Mouse (Mus musculus): ENCODE results near the gene Cdh24. TPM values are rescaled to one million over a fixed set of nuclear protein-coding genes. Genes with fewer than 3 reads are reported as not detected.

Cdh24 gene
- 0.61 and 1.0 TPM in 2 replicates for polyA plus RNA-seq (2016; fragmentation: Nextera tagmentation; extraction: Ambion mirVana)

DNA sequence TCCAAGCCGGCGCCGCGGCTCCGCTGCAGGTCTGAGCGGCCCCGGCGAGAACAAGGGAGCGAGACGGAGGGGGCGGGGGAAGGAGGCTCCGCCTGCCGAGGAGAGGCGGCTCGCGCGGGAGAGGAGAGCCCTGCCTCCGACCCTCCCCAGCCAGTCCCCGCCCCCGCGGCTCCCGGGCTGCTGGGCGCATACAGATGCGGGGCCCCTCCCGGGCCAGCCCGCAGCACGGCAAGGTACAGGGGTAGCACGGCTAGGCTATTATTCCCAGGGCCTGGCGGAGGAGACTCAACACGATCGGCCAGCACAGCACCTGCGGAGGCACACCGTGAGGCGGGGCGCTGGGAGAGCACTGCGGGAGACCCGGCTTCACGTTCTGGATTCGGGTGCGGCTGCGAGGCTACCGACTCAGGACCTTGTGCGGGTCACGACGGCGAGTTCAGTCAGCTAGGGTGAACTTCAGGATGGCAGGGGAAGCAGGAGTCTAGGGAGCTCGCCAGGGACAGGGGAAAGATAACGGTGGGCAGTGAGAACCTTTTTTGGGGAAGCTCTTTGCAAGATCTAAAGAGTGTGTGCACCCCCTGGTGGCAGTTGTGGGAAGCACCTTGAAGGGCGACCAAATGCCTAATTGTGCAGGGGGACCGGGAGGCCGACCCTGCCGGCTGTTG, at the start of gene Cdh24:
Gene Cdh24, minus strand, starts transcription at position 60 of the 665 bp plus-strand sequence.
- H3K9me3 ChIP-seq (replicated peaks): no peaks in the 10 kb centered on the region
- peak within 1 kb of the TSS; percentile 100 for H3K4me2 ChIP-seq
- peak within 1 kb of the TSS; percentile 80 for H3K9ac ChIP-seq
- peaks cover 20% of the 10 kb centered on the region for H3K4me1 ChIP-seq
- H3K27ac ChIP-seq: peak within 1 kb of the TSS; percentile 75
- under 1% methylated on average over 51 of the region's 52 CpGs for WGBS (ENCODE audit: insufficient replicate concordance)
- peak; percentile 93 for ATAC-seq
- peaks cover 25% of the 10 kb centered on the region for H3K27me3 ChIP-seq (replicated peaks)
- peak within 1 kb of the TSS; percentile 71 for H3K4me3 ChIP-seq
- peaks cover 49% of the 10 kb centered on the region for H3K36me3 ChIP-seq

DNA sequence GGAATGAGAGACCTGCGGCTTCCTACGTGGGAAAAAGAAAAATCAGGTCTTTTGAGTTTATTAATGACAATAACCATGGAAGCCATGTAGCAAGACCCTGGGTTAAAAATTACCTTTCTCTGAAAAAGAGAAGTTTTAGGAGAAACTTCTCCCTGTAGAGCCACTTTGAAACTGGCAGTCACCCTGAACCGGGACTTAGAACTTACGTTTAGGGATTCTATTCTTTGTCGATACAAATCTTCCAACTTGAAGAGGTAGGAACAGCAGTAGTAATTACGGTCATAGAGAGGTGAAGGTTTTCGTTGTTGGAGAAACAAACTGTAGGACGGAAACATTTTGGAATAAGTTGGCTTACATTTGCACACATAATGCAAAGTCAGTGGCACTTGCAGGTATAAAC, 46.1 kb upstream of the Cdh24 start:
- Histone ChIP-seq H3K4me1 (peaks cover 43% of the 10 kb centered on the region), H3K36me3 (peaks cover 50% of the 10 kb centered on the region), H3K4me3 (peak overlapping the region; percentile 81), H3K27ac (peak overlapping the region; percentile 99), H3K9ac (peak overlapping the region; percentile 88), H3K27me3 (replicated peaks) (no peaks in the 10 kb centered on the region), H3K4me2 (peak overlapping the region; percentile 82), H3K9me3 (replicated peaks) (no peaks in the 10 kb centered on the region)
- no peak for ATAC-seq
- WGBS (ENCODE audit: insufficient replicate concordance): 3% methylated on average over 8 of the region's 8 CpGs

DNA sequence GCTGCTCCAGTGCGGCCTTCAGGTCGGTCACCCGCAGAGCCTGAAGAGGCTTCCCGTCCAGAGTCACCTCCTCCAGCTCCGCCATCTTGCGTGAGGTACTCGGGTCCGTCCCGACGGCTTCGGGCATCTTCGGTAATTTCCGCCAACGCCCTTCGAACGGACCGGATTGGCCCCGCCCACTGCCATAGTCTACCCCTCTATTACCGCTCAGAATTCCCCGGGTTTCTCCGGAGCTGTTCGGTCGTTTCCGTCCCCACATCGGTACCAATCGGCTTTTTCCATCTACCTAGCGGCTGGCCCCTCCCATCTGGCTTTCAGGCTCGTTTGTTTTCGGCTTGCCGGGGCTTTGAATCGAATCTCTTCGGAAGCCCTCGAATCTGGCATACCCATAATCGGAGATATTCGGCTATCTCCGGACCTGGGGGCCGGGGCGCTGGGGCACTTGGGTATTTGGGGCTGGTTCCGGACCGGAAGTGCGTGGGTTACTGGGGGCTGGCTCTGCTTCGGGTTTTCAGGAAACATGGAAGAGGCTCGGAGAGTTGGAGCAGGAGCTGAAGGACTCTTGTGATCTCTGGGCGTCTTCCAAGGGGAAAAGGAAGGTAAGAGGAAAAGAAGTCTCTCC, 45.5 kb upstream of the Cdh24 start, which contains the start of gene Acin1:
Gene Acin1, minus strand, starts transcription at position 410 of the 622 bp plus-strand sequence.
- peaks cover 56% of the 10 kb centered on the region for H3K36me3 ChIP-seq
- peak within 1 kb of the TSS; percentile 88 for H3K9ac ChIP-seq
- H3K4me3 ChIP-seq: peak within 1 kb of the TSS; percentile 81
- H3K9me3 ChIP-seq (replicated peaks): no peaks in the 10 kb centered on the region
- H3K4me2 ChIP-seq: peak within 1 kb of the TSS; percentile 82
- H3K4me1 ChIP-seq: peaks cover 49% of the 10 kb centered on the region
- H3K27ac ChIP-seq: peak within 1 kb of the TSS; percentile 99
- under 1% methylated on average over 44 of the region's 44 CpGs for WGBS (ENCODE audit: insufficient replicate concordance)
- no peaks in the 10 kb centered on the region for H3K27me3 ChIP-seq (replicated peaks)
- peak; percentile 92 for ATAC-seq

DNA sequence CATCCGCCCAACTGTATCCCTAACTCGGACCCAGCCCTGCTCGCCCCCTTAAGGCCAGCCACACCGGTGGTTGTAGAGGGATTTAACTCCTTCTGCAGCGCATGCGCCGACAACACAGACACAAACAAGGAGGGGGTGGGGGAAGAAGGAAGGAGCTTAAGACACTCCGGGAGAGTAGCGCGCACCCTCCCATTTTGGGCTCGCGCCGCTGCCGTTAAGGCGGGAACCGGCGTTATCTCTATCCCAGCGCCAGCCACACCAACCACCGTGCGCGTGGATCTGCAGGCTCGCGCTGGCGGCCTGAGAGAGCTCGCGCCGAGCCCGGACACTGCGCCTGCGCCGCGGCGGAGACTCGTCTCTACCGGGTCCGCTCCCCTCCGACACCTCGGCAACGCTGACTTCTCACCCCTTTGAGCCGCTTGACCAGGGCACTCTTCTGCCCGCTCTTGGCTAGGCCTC, 44.9 kb upstream of the Cdh24 start, which contains the start of gene 1700123O20Rik:
Gene 1700123O20Rik, plus strand, starts transcription at position 154 of the 459 bp plus-strand sequence.
- under 1% methylated on average over 41 of the region's 41 CpGs for WGBS (ENCODE audit: insufficient replicate concordance)
- H3K36me3 ChIP-seq: peaks cover 59% of the 10 kb centered on the region

DNA sequence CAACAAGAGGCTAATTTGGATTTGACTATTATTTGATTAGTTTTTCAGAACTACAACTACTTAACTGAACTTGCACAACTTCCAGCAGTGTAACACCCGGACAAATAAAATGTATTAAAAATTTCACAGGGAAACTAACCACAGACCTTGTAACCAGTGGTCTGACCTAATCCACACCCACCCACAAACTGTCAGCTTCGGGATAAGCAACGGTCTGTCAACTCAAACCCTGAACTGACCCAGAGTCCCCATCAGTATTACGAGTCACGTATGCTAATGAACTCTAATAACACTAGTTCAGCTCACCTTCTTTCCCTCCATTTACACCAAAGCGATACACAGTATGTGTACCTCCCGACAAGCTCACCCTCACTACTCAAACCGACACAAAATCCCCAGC, 44.3 kb upstream of the Cdh24 start:
- Histone ChIP-seq H3K27ac (peak overlapping the region; percentile 99), H3K27me3 (replicated peaks) (no peaks in the 10 kb centered on the region), H3K4me2 (peak overlapping the region; percentile 82), H3K36me3 (peaks cover 57% of the 10 kb centered on the region), H3K9me3 (replicated peaks) (no peaks in the 10 kb centered on the region), H3K4me1 (peaks cover 49% of the 10 kb centered on the region), H3K9ac (peak overlapping the region; percentile 88), H3K4me3 (peak overlapping the region; percentile 81)
- peak; percentile 6 for ATAC-seq
- 7% methylated on average over 8 of the region's 8 CpGs for WGBS (ENCODE audit: insufficient replicate concordance)

More for the DNA sequence above, 44.9 kb upstream of the Cdh24 start, which contains the start of gene 1700123O20Rik:
- no peaks in the 10 kb centered on the region for H3K9me3 ChIP-seq (replicated peaks)
- peak within 1 kb of the TSS; percentile 99 for H3K27ac ChIP-seq
- peaks cover 49% of the 10 kb centered on the region for H3K4me1 ChIP-seq
- H3K4me3 ChIP-seq: peak within 1 kb of the TSS; percentile 81
- peak; percentile 85 for ATAC-seq
- H3K4me2 ChIP-seq: peak within 1 kb of the TSS; percentile 82
- H3K9ac ChIP-seq: peak within 1 kb of the TSS; percentile 88
- no peaks in the 10 kb centered on the region for H3K27me3 ChIP-seq (replicated peaks)

DNA sequence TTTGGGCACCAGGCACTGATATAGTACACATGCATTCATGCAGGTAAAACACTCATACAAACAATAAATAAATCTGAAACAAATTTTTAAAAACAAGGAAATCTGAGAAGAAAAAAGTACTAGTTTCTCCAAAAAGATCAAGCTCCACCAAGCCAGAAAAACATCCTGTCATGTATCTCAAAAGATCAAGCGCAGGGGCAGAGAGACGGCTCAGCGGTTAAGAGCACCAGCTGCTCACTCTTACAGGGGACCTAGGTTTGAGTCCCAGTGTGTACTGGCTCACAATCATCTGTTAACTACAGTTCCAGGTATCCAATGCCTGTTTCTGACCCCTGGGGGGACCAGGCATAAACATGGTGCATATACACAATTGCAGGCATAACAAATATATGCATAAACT, 41.2 kb upstream of the Cdh24 start:
- Histone ChIP-seq H3K4me2 (no peak overlapping the region), H3K27ac (no peak overlapping the region), H3K27me3 (replicated peaks) (no peaks in the 10 kb centered on the region), H3K4me3 (no peak overlapping the region), H3K9me3 (replicated peaks) (no peaks in the 10 kb centered on the region), H3K9ac (no peak overlapping the region), H3K36me3 (peaks cover 62% of the 10 kb centered on the region), H3K4me1 (peaks cover 33% of the 10 kb centered on the region)
- WGBS (ENCODE audit: insufficient replicate concordance): 84% methylated on average over 3 of the region's 3 CpGs
- no peak for ATAC-seq

DNA sequence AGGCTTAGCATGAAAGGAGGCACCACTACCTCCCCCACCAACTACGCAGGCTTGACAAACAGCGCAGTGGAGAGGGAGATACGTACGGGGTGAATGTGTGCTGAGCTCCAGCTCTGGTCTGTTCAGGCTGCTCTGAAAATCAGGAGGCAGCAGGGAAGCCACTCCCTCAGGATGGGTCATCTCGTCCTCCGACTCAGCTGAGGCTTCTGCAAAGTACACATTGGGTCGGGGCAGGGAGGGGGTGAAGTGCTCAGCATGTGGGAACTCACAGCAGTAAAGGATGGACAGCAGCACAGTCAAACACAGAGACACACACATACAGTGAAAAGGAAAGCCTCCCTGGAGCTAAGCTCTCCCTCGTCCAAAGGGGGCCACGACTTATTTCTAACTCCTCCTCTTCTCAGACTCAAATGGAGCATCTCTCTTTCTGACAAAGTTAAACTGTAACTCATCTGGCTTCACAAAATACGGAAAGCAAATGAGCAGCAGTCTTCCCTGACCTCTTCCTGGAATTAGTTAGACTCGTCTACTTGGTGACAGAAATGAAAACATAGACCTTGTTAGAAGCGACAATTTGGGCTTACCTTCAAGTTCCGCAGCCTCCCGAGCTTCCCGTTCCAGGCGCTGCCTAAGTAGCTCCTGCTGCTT, 37.6 kb upstream of the Cdh24 start:
- Histone ChIP-seq H3K36me3 (peaks cover 92% of the 10 kb centered on the region), H3K27me3 (replicated peaks) (no peaks in the 10 kb centered on the region), H3K4me2 (no peak overlapping the region), H3K9me3 (replicated peaks) (no peaks in the 10 kb centered on the region), H3K27ac (no peak overlapping the region), H3K4me3 (no peak overlapping the region), H3K9ac (no peak overlapping the region), H3K4me1 (peaks cover 21% of the 10 kb centered on the region)
- ATAC-seq: peak; percentile 65; the same call in 1 of the 2 replicates
- WGBS (ENCODE audit: insufficient replicate concordance): 86% methylated on average over 16 of the region's 16 CpGs

DNA sequence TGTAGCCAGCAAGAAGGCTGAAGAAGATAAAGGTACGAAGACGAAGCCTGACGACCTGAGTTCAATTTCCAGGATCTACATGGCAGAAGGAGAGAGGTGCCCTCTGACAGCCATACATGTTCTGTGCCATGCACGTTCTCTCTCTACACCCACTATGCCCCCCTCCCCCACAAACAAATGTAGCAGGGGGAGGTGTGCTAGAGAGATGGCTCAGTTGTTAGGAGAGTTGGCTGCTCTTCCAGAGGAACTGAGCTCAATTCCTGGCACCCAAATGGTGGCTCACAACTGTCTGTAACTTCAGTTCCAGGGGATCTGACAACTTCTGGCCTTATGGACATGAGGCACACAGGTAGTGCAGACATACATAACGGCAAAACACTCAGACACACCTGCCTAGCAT, 35.1 kb upstream of the Cdh24 start:
- Histone ChIP-seq H3K9ac (no peak overlapping the region), H3K4me1 (no peaks in the 10 kb centered on the region), H3K9me3 (replicated peaks) (no peaks in the 10 kb centered on the region), H3K36me3 (peaks cover 91% of the 10 kb centered on the region), H3K27me3 (replicated peaks) (no peaks in the 10 kb centered on the region), H3K4me2 (no peak overlapping the region), H3K27ac (no peak overlapping the region), H3K4me3 (no peak overlapping the region)
- WGBS (ENCODE audit: insufficient replicate concordance): 83% methylated on average over 5 of the region's 5 CpGs
- ATAC-seq: no peak

DNA sequence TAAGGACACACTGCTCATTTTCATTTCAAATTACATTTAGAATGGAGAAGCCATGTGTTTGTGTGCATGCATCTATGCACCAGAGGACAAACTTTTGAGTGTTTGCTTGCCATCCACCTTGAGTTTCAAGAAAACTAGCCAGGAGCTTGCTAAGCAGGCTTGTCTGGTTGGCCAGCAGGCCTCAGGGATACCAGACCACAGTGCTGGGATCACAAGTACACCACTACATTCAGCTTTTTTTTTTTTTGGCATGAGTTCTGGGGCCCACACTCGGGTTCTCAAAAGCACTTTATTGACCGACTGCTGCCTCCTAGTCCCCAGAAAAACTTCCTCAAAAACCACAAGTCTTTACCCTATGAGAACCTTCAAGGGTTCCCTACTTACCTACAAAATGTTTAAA, 33.2 kb upstream of the Cdh24 start:
- Histone ChIP-seq H3K9ac (no peak overlapping the region), H3K4me2 (no peak overlapping the region), H3K36me3 (peaks cover 88% of the 10 kb centered on the region), H3K27ac (no peak overlapping the region), H3K4me3 (no peak overlapping the region), H3K9me3 (replicated peaks) (no peaks in the 10 kb centered on the region), H3K27me3 (replicated peaks) (no peaks in the 10 kb centered on the region), H3K4me1 (no peaks in the 10 kb centered on the region)
- WGBS (ENCODE audit: insufficient replicate concordance): 58% methylated on average over 2 of the region's 2 CpGs
- no peak for ATAC-seq

DNA sequence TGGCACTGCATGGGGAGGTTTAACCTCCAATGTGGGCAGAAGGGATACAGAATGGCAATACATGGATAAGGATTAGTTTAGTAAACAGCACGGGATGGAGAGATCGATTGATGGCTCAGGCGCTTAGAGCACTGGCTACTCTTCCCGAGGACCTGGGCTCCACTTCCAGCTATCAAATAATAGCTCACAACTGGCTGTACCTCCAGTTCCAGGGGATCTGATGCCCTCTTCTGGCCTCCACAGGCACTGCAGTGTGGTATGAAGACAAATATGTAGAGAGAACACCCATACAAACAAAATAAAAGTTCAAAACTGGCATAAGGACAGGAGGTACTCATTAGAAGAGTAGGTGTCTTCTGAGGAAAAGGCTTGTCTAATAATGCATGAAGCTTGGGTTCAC, 28.2 kb upstream of the Cdh24 start:
- no peak overlapping the region for H3K4me3 ChIP-seq
- no peak for ATAC-seq
- H3K4me2 ChIP-seq: no peak overlapping the region
- H3K4me1 ChIP-seq: no peaks in the 10 kb centered on the region
- H3K27me3 ChIP-seq (replicated peaks): no peaks in the 10 kb centered on the region
- no peak overlapping the region for H3K27ac ChIP-seq
- WGBS (ENCODE audit: insufficient replicate concordance): 65% methylated on average over 4 of the region's 4 CpGs
- H3K36me3 ChIP-seq: peaks cover 88% of the 10 kb centered on the region
- H3K9me3 ChIP-seq (replicated peaks): no peaks in the 10 kb centered on the region
- no peak overlapping the region for H3K9ac ChIP-seq

DNA sequence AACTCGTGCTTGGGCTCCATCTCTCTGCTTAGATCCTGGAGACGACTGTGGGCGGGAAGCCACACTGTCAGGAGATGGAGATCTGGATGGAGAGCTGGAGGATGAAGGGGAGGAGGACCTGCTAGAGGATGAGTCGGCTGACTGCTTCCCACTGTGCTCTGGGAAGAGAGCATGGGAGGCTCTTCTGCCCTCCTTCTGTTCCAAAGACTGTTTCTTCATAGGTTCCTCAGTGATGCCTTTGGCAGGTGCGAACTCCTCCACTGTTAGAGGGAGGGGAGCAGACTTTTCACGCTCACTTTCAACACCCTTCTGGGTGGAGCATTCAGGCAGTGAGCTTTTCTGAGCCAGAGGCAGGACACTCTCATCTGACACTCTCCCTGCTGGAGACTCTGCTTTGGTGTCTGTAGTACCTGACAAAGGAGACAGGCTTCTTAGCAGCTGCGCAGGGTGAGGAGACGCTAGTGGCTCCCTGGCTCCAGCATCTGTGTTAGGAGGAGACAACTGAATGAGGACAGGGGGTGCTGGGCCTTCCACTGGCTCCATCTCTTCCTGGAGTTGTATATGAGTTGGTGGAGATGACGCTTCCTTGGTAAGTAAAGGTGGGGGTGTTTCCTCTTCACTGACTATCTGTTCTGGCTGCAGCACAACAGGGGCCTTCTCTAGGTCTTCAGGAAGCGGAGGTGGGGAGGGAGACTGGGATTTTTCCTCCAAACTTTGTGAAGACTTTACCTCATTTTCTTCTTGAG, 23.5 kb upstream of the Cdh24 start:
- H3K27me3 ChIP-seq (replicated peaks): no peaks in the 10 kb centered on the region
- no peak overlapping the region for H3K27ac ChIP-seq
- no peak overlapping the region for H3K4me3 ChIP-seq
- no peak overlapping the region for H3K4me2 ChIP-seq
- H3K9me3 ChIP-seq (replicated peaks): no peaks in the 10 kb centered on the region
- ATAC-seq: no peak
- no peaks in the 10 kb centered on the region for H3K4me1 ChIP-seq
- 89% methylated on average over 10 of the region's 10 CpGs for WGBS (ENCODE audit: insufficient replicate concordance)
- H3K36me3 ChIP-seq: peaks cover 98% of the 10 kb centered on the region
- H3K9ac ChIP-seq: no peak overlapping the region
